Mouse (Mus musculus): ENCODE data around the gene Ndufa11.

The Ndufa11 gene

DNA sequence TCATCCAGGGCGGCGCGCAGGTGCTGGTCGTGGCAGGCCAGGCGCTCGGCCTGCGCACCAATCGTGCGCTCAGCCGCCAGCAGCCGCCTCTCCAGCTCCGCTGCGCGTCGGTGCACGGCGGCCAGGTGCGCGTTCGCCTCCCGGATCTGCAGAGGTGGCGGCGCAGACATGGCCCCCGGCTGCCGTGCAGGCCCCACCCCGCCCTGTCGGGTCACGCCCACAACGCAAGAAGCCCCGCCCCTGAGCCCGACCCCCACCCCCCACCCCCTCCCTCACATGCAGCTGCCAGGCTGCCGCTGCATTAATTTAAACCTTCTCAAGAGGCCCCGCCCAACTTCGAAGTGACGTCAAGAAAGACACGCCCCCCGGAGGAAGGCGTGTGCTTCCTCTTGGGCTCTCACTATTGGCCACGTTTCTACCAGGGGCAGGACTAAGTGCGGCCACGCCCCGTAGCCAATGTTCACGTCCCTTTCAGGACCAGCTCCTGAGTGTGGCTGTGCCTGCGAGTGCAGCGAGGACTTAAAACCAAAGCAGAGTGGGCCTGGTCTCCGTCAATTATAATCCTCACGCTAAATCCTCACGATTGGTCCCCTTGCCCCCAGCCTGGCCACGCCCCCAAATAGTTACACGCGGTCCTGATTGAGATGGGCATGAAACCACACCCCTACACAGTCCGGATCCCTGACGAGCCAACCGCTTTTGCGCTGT, 758 bp upstream of the Ndufa11 start:
- DNase-seq (ENCODE audit: low spot score): peak; percentile 93

DNA sequence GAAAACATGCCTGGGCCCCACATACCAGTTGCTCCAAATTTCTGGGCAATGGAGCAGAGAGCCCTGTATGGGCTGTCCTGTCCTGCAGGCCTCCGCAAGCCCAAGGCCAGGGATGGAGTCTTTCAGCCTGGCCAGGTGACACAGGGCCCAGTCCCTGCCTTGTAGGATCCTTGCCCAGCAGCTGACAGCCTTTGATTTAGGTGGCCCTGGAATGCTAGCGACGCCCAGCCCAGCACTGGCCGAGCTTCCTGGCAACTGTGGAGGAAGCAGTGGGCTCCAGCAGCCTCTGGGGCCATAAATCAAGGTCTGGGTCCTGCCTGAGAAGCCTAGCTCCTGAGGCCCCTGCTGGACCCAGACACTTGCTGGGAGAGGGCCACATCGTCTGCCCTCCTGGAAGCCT, 4.9 kb downstream of the Ndufa11 start:
- no peak for DNase-seq (ENCODE audit: low spot score)

DNA sequence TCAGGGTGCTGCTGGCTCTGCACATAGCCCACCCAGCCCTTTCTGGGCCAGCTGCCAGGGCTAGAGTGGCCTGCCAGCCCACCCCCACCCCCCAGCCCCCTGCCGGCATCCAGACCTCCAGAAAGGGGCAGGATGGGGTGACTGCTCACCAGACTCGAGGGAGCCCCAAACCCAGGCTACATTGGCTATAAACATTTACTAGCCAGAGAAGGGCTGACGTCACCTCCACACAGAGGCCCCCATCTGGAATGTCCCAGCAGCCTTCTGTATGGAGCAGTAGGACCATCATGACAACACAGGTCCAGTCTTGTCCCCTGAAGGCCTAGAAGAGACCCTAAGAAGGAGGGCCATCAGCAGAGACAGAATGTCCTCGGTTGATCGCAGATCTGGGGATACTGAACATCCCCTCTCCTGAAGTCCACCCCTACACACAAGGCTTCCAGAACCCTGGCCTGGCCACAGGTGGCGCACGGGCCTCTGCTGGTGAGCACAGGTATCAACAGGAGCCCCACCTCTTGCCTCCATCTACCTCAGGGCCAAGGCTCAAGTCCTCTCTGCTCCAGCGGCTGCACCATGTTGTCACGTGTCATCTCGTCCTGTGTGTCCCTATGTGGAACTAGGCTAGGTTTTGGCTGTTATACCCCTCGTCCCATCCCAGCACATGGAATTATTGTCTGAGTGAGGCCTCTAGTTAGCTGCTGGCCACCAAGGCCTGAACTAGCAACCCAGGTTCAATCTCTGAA, 6.0 kb downstream of the Ndufa11 start:
- no peak for DNase-seq (ENCODE audit: low spot score)

DNA sequence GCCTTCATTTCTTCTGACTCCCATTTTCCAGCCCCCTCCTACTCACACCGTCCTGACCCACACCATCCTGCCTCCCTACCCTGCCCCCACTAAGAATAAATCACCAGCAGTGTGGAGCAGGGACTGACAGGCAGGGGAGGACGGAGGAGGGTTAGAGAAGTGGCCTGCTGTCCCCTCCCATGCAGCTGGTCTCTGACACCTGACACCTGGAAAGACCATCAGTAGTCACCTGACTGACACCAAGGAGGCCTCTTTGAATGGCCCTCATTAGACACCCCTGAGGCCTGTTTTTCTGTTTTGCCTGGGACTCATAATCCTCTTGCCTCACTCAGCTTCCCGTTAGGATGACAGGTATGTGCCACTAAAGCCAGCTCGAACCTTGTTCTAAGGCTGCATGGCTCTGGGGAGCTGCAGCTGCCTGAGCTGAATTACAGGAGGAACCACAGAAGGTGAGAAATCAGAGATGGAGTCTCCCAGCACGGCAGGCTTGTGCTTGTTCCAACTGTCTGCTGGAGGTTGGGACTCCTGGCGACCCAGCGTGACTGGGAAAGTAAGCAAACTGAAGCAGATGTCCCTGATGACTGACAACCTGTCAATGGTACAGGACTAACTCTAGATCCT, 9.6 kb downstream of the Ndufa11 start:
- no peak for DNase-seq (ENCODE audit: low spot score)

DNA sequence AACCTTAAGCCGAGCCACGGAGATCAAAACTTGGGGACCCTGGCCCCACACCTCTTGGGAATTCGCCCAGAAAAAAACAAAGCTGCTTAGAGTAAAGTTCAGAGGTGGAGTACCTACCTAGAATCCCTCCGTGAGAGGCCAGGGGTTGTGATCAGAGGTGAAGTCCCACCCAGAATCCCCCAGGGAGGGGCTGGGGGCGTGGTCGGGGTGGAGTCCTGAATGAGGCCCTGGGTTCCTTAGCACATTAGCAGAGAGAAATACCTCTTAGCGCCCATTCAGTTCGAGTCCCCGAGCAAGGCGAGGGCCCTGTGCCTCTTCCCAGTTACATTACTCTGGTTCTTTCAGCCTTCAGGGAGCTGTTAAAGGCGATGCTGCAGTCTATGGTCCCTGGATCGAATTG, 10.1 kb downstream of the Ndufa11 start:
- no peak for DNase-seq (ENCODE audit: low spot score)

DNA sequence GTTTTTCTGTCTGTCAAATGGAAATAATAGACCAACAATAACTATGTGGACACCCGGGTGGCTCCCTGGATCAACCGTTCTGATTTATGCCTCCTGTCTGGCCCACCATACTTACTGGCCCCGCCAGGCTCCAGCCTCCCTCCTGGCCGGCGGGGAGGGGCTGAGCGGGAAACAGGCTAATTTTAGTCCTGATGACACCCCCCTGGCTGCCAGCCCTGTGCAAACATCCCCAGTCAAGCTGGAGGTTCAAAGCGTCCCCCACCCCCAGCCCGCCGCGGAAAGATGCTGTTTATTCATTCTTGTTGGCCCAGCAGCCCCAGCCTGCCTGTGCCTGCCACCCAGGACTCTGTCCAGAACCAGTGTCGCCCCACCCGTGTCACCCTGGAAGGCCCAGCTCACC, 10.6 kb downstream of the Ndufa11 start:
- no peak for DNase-seq (ENCODE audit: low spot score)

DNA sequence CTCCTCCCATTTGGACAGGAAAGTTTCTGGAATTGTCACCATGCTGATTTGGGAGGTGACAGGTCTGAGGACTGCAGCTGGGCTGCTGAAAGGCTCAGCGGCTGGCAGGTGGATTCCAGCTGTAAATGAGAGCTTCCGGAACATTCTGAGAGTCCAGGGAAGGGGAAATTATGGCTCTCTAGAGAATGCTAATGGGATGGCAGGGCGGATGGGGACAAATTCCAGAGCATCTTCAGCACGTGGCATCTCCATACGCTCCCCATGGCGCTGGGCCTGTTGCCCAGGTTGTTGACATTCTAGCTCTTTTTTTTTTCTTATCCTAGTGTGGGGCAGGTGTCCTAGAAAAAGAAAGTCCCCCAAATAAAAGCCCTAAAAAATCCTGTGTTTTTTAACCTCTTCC, 11.6 kb downstream of the Ndufa11 start:
- no peak for DNase-seq (ENCODE audit: low spot score)

DNA sequence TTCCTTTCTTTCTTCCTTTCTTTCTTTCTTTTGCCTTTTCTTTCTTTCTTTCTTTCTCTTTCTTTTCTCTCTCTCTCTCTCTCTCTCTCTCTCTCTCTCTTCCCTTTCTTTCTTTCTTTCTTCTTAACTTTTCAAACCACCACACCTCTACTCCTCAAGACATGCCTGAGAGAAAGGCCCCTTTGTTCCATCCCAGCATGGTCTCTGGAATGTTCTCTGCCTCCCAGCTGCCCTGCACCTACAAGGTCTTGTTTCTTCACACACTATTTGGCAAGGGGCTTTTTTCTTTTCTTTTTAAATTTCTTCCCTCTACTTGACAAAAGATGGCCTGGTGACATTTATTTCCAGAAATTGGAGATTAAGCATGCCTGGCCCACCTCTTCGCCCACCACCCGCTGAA, 12.1 kb downstream of the Ndufa11 start:
- no peak for DNase-seq (ENCODE audit: low spot score)

DNA sequence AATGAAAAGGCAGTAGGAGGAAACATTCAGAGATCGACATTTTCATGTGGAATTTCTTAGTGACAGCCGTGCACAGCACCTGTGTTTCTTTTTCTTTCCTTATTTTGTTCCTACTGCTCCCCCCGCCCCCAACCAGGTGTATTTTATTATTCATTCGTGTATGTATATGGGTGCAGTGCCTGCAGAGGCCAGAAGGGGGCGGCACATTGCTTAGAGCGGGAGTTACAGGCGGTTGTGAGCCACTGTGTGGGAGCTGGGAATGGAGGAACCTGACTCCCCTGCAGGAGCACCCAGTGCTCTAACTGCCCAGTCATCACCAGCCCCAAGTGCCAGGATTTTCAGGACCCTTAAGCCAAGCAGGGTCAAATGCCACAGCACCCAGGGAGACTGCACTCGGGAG, 19.0 kb downstream of the Ndufa11 start:
- DNase-seq (ENCODE audit: low spot score): no peak

DNA sequence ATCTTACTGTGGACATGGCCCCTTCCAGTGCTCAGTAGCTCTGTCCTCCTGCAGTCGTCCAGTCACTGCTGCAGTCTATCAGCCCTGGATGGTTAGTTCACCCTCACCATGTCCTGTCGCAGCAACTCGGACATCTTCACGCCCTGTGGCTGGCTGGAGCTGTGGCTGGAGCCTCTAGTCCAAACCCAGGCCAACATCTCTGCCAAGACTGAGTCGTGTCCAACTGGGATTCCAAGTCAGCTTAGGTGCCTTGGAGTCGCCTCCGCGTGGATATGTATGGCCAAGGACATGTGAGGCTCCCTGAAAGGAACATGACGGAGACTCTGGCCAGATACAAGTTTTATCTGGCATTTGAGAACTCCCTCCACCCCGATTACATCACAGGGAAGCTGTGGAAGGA, 20.7 kb downstream of the Ndufa11 start:
- no peak for DNase-seq (ENCODE audit: low spot score)

DNA sequence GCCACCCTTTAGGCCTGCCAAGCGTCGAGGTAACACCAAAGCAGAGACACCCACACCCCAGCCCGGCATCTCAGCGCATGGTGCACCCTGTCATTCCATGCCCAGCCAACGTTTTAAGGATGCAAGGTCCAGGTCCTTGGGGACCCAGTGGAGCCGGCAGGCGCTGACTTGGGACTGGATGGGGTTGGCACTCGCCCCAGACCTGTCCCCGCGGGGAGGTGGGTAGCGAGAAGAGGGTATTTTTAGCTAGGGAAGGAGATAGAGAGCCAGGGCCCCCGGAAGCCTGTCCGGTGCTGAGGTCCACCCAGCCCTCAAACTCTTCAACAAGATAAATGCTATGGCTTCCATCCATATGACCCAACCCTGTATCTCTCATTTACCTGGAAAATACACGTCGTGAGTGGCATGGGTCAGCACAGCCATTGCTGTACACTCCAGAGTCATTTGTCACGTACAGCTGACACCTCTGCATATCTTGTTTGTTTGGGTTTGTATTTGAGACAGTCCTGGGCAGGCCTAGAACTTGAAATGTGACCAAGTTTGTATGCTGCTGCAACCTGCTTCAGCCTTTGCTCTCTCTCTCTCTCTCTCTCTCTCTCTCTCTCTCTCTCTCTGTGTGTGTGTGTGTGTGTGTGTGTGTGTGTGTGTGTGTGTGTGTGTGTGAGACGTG, 22.7 kb downstream of the Ndufa11 start:
- no peak for DNase-seq (ENCODE audit: low spot score)

DNA sequence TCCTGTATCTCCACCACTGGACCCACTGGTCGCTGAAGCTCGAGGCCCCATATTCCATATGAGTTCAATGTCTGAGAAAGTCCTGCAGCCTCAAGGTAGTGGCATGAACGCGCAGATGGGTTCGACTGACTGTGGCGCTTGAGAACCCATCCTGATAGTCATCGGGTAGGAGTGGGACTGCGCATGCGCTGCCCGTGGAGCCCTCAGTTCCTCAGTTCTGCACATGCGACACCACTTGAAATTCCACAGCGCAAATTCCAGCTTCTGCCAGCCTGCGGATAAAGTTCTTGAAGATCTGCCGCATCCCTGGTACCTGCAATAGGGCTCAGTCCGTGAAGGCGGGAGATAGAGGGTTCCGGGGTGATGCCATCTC, 23.2 kb downstream of the Ndufa11 start:
- DNase-seq (ENCODE audit: low spot score): no peak

DNA sequence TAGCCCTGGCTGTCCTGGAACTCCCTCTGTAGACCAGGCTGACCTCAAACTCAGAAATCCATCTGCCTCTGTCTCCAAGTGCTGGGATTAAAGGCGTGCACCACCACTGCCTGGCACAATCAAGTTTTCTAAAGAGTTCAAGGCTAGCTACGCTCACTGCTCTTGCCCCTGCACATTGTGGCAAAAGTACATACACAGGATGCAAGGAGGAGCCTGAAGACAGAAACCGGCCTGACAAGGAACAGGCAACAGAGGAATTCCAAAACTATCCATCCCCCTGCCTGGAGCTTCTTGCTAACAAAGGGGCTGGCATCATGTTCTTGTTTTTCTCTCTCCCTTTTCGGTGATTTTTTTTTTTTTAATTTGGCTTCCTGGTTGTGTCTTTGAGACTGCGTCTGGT, 26.6 kb downstream of the Ndufa11 start:
- DNase-seq (ENCODE audit: low spot score): no peak

DNA sequence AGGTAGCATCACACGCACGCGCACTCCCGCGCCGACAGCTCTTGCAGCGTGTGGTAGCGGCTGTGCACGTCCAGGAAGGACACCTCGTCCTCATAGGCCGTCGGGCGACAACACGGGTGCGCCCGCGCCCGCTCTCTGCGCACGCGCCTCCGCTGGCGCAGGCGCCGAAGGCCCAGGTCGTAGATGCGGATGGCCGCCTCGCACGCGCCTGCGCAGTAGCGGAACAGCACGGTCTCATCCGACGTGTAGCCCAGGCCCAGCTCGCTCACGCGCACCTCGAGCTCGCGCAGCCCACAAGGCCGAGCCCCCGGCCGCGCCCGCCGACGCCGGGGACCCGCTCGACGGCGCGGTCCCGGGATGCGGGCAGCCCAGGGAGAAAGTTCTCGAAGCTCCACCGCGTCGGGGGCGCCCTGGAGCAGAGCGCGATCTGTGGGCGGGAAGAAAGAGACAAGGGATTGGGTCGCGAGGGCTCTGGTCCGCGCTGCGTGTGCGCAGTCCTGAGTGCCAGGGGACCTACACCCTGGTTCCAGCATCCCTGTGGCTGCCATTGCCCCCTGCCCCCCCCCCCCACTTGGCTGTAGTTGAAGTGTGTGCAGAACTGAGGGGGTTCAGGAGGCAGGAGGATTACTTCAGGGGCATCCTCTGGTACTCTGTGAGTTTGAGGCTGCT, 34.0 kb downstream of the Ndufa11 start:
- no peak for DNase-seq (ENCODE audit: low spot score)

DNA sequence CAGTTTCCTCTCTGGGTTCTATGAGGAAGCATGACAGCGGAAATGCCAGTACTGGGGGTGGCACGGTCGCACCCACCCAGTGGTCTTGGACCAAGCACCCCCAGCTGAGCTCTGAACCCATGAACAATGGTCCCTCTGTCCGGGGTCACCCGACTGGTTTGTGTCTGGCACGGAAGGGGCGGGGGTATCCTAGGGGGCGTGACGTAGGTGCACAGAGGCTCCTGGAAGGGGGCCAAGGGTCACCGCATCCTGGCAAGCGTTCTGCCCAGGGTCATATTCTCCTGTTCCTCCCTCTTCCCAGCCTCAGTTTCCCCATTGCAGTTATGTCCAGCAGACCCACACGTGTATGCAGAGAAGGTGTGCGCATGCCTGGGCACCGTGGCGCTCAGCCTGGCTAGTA, 35.9 kb downstream of the Ndufa11 start:
- DNase-seq (ENCODE audit: low spot score): no peak

DNA sequence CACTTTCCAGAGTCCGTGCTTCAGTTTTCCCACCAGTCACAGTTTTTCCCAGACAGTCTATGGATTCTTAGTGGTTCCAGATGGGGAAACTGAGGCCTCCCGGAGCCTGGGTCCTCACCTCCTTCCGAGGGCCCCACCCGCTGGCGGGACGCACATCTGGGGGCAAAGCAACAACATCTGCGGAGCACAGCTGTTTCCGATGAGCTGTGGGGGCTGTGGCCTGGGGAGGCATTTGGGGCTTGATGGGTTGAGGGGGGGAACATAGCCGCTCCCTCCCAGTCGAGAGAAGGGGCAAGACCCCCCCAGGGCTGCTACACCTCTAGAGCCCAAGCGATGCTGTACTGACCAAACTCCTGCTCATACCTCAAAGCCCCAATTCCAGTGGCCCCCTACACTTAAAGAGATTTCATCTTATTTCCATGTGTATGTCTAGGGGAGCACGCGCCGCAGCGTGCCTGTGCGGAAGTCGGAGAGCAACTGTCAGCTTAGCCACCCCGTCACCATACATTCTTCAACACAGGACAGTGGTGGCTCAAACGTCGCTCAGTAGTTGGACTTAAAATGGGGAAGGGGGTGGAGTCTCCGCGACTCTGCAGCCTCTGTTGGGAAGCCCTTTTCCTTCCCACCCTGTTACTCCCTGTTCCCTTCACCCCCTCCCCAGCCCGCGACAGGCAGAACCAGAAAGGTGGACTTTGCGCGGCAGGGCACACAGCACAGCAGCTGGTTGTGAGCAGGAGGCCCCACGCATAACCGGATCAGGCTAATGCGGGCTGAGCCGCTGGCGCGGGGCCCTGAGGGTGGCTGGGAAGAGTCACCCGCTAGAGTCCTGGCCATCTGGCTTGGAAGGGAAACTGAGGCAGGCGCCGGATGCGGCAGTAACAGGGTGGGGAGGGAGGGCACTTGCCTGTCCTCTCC, 37.0 kb downstream of the Ndufa11 start:
- DNase-seq (ENCODE audit: low spot score): no peak

DNA sequence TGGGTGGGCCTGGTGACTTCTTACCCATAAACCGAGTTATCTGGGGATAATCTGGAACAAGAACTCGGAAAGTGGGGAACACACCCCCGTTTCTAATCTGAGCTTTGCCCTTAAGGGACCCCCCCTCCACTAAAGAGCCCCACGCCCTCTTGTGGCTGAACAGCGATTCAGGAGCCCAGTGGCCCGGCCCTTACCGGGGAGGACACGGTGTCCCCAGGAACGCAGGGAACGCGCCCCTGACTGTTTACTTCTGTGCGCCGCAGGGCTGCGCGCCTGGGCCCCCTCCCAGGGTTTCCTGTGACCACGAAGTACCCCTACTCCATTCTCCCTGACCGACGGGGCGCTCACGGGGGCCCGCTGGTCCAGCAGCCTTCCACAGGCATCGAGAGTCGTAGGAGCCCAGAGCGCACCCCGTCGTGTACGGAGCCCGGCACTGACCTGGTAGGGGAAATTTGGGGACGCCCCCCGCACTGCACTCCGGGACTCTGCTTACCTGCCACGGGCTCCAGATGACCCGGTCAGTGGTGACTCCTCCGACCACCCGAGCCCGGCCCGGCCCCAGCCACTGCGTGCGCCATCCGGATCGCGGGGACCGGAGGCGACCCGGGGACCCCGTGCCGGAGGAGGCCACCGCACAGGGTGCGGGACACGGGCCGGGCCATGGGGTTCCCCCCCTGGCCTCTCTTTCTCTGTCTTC, 39.3 kb downstream of the Ndufa11 start:
- DNase-seq (ENCODE audit: low spot score): peak; percentile 54

DNA sequence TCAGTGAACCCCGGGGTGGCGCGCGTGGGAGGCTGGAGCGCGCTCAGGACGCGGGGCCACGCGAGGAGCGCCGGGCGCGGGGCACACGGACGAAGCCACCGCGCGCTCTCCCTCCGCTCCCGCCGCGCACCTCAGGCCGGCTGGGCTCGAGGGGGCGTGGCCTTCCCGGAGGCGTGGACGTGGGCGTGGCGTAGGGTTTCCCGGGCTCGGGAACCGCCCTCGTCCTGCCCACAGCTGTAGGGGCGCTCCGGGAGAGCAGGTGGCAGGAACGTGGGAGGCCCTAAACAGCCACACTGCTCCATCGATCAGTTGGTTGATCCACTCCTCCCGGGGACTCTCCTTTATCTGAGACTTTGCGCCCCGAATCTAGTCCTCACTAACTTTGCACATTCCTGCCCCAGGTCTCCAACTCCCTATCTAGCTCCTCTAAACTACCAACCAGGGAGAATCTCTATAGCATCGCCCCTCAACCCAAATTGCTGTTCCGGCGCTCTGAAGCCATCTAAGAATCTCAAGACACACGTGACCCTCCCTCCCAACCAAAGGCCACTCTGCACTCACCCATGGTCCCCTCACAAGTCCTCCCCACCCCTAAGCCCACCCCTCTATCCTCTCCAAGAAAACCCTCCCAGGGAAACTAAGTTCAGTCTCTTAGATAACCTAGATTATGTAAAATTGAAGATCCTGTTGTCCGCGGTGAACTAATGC, 40.0 kb downstream of the Ndufa11 start, which contains the start of gene Nrtn:
TSS of gene Nrtn (minus strand) at position 115 of the 708 bp plus-strand sequence.
- DNase-seq (ENCODE audit: low spot score): peak; percentile 94

DNA sequence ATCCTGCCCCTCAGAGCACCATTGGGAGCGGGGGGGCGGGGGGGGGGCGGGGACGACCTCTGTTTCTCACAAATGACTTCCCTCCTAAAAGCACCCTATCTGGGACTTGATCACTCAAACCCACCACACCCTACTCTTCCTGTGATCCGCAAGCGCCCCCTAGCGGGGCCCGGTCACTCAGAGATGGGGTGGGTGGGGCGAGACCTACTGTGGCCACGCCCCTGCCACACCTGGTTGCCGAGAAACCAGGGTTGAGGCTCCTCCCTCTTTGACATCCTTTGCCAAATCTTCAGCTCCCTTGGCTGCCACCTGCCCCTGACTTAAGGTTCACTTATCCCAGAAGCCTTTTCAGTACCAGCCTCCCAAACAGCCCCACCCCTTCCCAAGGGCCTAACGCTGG, 40.6 kb downstream of the Ndufa11 start:
- peak; percentile 86 for DNase-seq (ENCODE audit: low spot score)

DNA sequence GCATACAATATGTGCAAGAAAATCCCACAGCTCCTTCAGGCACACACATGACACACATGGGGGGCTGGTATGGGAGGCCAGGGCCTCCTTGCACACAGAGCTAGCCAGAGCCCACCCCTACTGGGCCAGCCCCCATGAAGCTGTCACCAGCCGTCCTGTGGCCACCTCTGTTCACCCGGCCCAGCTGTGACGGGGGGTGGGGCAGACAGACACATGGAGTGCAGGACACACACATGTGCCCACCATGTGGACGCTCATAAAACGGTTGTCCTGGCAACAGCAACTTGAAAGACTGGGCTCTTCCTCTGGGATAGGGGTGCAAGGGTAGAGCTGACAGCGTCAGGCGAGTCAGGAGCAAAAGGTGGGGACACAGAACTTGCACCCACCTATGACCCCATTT, 41.7 kb downstream of the Ndufa11 start:
- DNase-seq (ENCODE audit: low spot score): no peak
